Mouse (Mus musculus): Measurements from ENCODE around the gene Acot2. TPM values are rescaled to one million over a fixed set of nuclear protein-coding genes. Genes with fewer than 3 reads are reported as not detected.
"Not testable (repeated sequence)": the region's sequence is repeated elsewhere in the genome, so short reads cannot be mapped to it uniquely, and the experiment has no call there.

Acot2 gene
- polyA plus RNA-seq, 1 experiment = 31.1 TPM

GRCm38 (mm10) chr12:84030659-84031332 is 43.1 kb downstream of the Acot2 start:
- H3K4me3 ChIP-seq = no peak overlapping the region
- H3K36me3 ChIP-seq (ENCODE audit: control insufficient read depth, insufficient read depth) = no peaks in the 10 kb centered on the region
- H3K4me2 ChIP-seq (ENCODE audit: low read depth) = no peak overlapping the region
- H3K27me3 ChIP-seq (ENCODE audit: control insufficient read depth, insufficient read depth, insufficient read length) = no peaks in the 10 kb centered on the region
- H3K79me2 ChIP-seq (ENCODE audit: control insufficient read depth, insufficient read depth) = no peaks in the 10 kb centered on the region
- TF ChIP-seq USF1 (IDR thresholded peaks at IDR 0.05; ENCODE audit: low read depth) (peak; percentile 81), REST (IDR thresholded peaks at IDR 0.05; ENCODE audit: insufficient read depth, insufficient read length) (no peak)
- H3ac ChIP-seq (ENCODE audit: control insufficient read depth, insufficient read length) = no peak overlapping the region

DNA sequence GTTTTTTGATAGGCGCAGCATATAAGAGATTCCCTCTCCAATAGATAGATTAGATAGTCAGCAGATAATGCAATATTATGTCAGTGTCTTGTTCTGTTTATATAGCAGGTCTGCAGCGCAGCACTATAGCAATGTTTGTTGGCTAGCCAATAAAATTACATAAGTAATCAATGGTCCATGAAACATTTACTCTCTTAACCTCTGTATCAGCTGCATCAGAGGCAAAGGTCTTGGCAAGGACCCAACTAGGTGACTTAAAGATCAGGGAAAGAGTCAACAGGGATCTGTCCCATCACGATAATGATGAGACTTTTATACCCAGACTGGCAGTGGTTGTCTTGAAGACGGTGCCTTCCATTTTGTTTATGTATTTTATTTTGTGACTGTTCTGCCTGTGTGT is 45.2 kb downstream of the Acot2 start:
- Histone ChIP-seq H3K4me3 (no peak overlapping the region), H3K4me2 (ENCODE audit: low read depth) (no peak overlapping the region), H3K79me2 (ENCODE audit: control insufficient read depth, insufficient read depth) (no peaks in the 10 kb centered on the region), H3K27me3 (ENCODE audit: control insufficient read depth, insufficient read depth, insufficient read length) (peaks cover 5% of the 10 kb centered on the region), H3K36me3 (ENCODE audit: control insufficient read depth, insufficient read depth) (no peaks in the 10 kb centered on the region), H3ac (ENCODE audit: control insufficient read depth, insufficient read length) (no peak overlapping the region)
- TF ChIP-seq CEBPB (IDR thresholded peaks at IDR 0.05; ENCODE audit: insufficient read depth, poor library complexity, severe bottlenecking) (no peak), E2F4 (IDR thresholded peaks at IDR 0.05; ENCODE audit: insufficient read depth) (no peak), USF1 (IDR thresholded peaks at IDR 0.05; ENCODE audit: low read depth) (no peak), TCF12 (IDR thresholded peaks at IDR 0.05; ENCODE audit: insufficient read depth, poor library complexity, severe bottlenecking) (no peak), POLR2A (IDR thresholded peaks at IDR 0.05; ENCODE audit: insufficient read length, low read depth) (no peak), MYOG (IDR thresholded peaks at IDR 0.05; ENCODE audit: control insufficient read depth in 1 of 3, insufficient read depth in 1 of 3, insufficient read length in 2 of 3, low read depth in 2 of 3) (no peak), MYOD1 (IDR thresholded peaks at IDR 0.05; ENCODE audit: control insufficient read depth in 1 of 3, insufficient read length in 2 of 3, low read depth in 2 of 3) (no peak), MAX (IDR thresholded peaks at IDR 0.05; ENCODE audit: low read depth) (no peak), TCF3 (IDR thresholded peaks at IDR 0.05; ENCODE audit: insufficient read length, low read depth) (no peak), REST (IDR thresholded peaks at IDR 0.05; ENCODE audit: insufficient read depth, insufficient read length) (no peak), SRF (IDR thresholded peaks at IDR 0.05; ENCODE audit: control insufficient read depth, insufficient read length, low read depth) (no peak), POLR2AphosphoS2 (IDR thresholded peaks at IDR 0.05; ENCODE audit: insufficient read length, low read depth) (no peak)

GRCm38 (mm10) chr12:84033302-84033701 is 45.6 kb downstream of the Acot2 start:
- H3K4me3 ChIP-seq; H3K27me3 ChIP-seq (ENCODE audit: control insufficient read depth, insufficient read depth, insufficient read length); H3ac ChIP-seq (ENCODE audit: control insufficient read depth, insufficient read length); H3K79me2 ChIP-seq (ENCODE audit: control insufficient read depth, insufficient read depth); H3K36me3 ChIP-seq (ENCODE audit: control insufficient read depth, insufficient read depth); H3K4me2 ChIP-seq (ENCODE audit: low read depth): not testable (repeated sequence)

DNA sequence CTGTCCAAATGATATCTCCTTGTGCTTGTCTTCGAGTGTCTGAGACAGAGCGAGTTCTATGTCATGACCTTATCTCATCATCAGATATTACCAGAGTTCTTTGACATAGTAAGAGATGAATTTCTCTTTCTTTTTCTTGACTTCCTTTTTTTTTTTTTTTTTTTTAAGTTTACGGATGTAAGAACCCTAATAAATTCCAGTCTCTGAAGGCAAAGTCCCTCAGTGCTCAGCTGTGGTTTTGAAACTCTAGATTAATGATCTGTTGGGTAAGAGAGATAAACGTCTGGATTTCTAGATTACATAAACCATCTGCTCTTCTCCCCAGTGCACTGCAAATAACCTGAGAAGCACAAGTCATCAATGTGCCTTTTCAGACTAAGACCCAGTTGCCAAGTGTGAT is 46.4 kb downstream of the Acot2 start:
- no peak for TF ChIP-seq TCF12 (IDR thresholded peaks at IDR 0.05; ENCODE audit: insufficient read depth, poor library complexity, severe bottlenecking)
- TF ChIP-seq E2F4 (IDR thresholded peaks at IDR 0.05; ENCODE audit: insufficient read depth) = no peak
- no peak for TF ChIP-seq CEBPB (IDR thresholded peaks at IDR 0.05; ENCODE audit: insufficient read depth, poor library complexity, severe bottlenecking)
- TF ChIP-seq MYOD1 (IDR thresholded peaks at IDR 0.05; ENCODE audit: control insufficient read depth in 1 of 3, insufficient read length in 2 of 3, low read depth in 2 of 3) = no peak
- no peak for TF ChIP-seq MYOG (IDR thresholded peaks at IDR 0.05; ENCODE audit: control insufficient read depth in 1 of 3, insufficient read depth in 1 of 3, insufficient read length in 2 of 3, low read depth in 2 of 3)
- TF ChIP-seq SRF (IDR thresholded peaks at IDR 0.05; ENCODE audit: control insufficient read depth, insufficient read length, low read depth) = no peak
- TF ChIP-seq REST (IDR thresholded peaks at IDR 0.05; ENCODE audit: insufficient read depth, insufficient read length) = no peak
- TF ChIP-seq USF1 (IDR thresholded peaks at IDR 0.05; ENCODE audit: low read depth) = no peak
- TF ChIP-seq TCF3 (IDR thresholded peaks at IDR 0.05; ENCODE audit: insufficient read length, low read depth) = no peak
- no peak for TF ChIP-seq POLR2AphosphoS2 (IDR thresholded peaks at IDR 0.05; ENCODE audit: insufficient read length, low read depth)
- no peak for TF ChIP-seq POLR2A (IDR thresholded peaks at IDR 0.05; ENCODE audit: insufficient read length, low read depth)
- no peak for TF ChIP-seq MAX (IDR thresholded peaks at IDR 0.05; ENCODE audit: low read depth)
- no peak overlapping the region for H3K4me2 ChIP-seq (ENCODE audit: low read depth)
- H3K4me3 ChIP-seq = no peak overlapping the region
- H3K79me2 ChIP-seq (ENCODE audit: control insufficient read depth, insufficient read depth) = no peaks in the 10 kb centered on the region
- H3K27me3 ChIP-seq (ENCODE audit: control insufficient read depth, insufficient read depth, insufficient read length) = peaks cover 5% of the 10 kb centered on the region
- H3ac ChIP-seq (ENCODE audit: control insufficient read depth, insufficient read length) = no peak overlapping the region
- H3K36me3 ChIP-seq (ENCODE audit: control insufficient read depth, insufficient read depth) = no peaks in the 10 kb centered on the region

DNA sequence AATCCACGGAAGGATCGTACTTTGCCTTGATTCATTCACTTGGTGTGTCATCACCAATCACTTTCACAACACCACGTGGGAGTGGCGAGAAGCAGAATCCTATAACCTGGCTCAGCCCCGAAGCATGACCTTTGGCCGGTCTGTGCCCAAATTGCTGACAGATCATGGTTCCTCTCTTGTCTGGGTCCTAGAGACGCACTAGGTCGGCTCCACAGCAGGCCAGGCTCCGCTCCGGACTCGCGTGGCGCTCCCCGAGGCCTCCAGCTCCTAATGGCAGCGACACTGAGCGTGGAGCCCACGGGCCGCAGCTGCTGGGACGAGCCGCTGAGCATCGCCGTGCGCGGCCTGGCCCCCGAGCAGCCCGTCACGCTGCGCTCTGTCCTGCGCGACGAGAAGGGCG is 50.6 kb downstream of the Acot2 start, which contains the start of gene Acot4:
TSS of gene Acot4 (plus strand) at position 139 of the 400 bp plus-strand sequence.
- not testable (repeated sequence) for H3K4me2 ChIP-seq (ENCODE audit: low read depth); H3K4me3 ChIP-seq; H3ac ChIP-seq (ENCODE audit: control insufficient read depth, insufficient read length); H3K79me2 ChIP-seq (ENCODE audit: control insufficient read depth, insufficient read depth); H3K27me3 ChIP-seq (ENCODE audit: control insufficient read depth, insufficient read depth, insufficient read length); H3K36me3 ChIP-seq (ENCODE audit: control insufficient read depth, insufficient read depth)

DNA sequence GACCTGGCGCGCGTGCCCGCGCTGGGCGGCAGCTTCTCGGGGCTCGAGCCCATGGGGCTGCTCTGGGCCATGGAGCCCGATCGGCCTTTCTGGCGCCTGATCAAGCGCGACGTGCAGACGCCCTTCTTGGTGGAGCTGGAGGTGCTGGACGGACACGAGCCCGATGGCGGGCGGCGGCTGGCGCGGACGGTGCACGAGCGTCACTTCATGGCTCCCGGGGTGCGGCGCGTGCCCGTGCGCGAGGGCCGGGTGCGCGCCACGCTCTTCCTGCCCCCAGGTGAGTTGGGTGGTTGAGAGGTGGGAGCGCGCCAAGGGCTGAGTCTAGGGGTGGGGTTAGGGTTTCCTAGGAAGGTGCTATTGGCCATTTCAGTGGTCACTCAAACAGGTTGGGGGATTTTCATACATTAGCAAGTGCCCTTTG is 51.0 kb downstream of the Acot2 start, which contains the start of gene Gm49366:
TSS of gene Gm49366 (plus strand) at position 245 of the 421 bp plus-strand sequence.
- H3K36me3 ChIP-seq (ENCODE audit: control insufficient read depth, insufficient read depth); H3ac ChIP-seq (ENCODE audit: control insufficient read depth, insufficient read length); H3K4me2 ChIP-seq (ENCODE audit: low read depth); H3K79me2 ChIP-seq (ENCODE audit: control insufficient read depth, insufficient read depth); H3K27me3 ChIP-seq (ENCODE audit: control insufficient read depth, insufficient read depth, insufficient read length); H3K4me3 ChIP-seq: not testable (repeated sequence)

Data from myocyte (in vitro differentiated cells).